Mouse (Mus musculus) MEL-GATA-1-ER (cell line): ENCODE results near the gene Slc35b3.

ENCODE experiments used
- DNase-seq: peaks from one replicate; pipeline ENCODE4 v3.0.0-alpha.2; 2012; ENCODE audit warnings: low read depth; ENCODE audit errors: extremely low read depth

Gene Slc35b3

DNA sequence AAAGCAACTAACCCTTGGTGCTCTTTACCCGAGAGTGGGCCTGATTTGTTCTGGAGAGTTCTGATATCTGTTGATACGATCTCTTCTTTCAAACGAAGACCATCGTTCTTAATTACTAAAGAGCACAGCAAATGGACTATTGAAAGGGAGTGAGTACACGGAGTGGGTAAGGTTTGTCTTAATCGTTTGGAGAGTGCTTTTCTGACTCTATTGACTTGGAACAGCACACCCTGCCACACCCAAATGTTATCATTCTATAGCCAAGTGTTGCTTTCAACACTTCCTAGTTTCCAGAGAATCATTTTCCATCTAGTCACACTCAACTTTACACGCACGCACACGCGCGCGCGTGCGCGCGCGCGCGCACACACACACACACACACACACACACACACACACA, 19.4 kb downstream of the Slc35b3 start:
- DNase-seq = no peak

DNA sequence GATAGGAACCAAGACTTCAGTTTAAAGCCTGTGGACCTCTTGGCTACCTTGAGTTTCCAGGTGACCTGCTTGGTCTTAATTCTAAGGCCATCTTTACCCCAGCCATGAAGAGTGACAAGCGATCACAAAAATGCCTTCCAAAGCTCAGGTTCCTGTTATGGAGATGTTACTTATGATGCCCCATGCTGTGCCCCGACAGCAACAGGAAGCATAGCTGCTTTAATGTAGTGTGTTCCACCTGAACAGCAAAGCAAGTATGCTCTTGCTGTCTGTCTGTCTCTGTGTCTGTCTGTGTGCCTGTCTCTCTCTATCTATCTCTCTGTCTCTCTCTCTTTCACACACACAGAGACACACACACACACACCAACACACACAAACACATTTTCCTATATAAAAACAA, 22.2 kb downstream of the Slc35b3 start:
- DNase-seq = no peak

DNA sequence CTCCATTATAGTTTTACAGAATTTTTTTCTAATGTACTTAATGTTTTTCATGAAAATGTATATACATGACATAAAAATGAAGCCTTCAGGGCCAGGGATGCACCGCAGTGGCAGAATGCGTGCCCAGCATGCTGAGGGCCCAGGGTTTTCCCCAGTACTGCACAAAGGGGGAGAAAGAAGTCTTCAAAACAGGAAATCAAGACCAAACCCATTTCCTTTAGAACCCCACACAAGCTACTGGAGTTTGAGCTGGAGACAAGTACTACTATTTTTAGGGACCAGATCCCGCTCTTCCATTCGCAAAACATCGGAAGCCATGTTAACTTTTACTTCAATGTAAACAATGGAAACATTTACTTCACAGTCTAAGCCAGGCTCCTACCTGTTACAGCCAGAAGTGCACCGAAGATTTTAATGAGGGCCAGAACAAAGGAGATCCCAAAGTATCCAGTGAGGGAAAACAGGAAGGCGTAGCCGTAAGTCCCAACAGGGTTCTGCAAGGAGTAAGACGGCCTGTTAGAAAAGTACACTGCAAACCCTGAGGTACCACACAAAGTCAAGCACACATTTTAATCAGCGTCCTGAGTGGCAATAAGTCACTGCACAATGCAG, 23.7 kb downstream of the Slc35b3 start:
- no peak for DNase-seq

DNA sequence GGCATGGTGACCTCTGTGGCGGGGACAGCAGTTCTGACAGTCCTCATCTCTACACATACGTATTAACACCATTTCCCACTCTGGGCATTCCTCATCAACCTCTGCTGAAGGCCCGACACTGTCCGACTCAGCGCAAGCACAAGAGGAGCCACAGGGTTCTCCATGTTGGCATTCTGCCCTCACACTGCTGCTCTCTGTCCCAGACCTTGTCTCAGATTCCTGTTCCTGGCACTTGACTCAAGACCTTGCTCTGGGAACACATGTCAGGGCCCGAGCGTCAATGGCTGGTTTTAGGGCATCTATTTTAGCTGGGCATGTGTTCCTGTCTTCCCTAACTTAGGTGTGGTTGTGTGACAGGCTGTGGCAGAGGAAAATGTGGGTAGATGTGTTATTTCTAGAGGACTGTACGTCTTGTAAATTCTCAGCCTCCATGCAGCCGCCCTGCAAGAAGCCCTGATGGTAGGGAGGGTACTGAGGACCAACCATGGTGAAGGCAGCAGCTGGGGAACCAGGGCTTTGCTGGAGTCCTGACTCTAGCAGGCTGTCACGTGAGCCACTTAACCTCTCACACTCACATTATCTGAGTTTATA, 24.7 kb downstream of the Slc35b3 start:
- DNase-seq = no peak

DNA sequence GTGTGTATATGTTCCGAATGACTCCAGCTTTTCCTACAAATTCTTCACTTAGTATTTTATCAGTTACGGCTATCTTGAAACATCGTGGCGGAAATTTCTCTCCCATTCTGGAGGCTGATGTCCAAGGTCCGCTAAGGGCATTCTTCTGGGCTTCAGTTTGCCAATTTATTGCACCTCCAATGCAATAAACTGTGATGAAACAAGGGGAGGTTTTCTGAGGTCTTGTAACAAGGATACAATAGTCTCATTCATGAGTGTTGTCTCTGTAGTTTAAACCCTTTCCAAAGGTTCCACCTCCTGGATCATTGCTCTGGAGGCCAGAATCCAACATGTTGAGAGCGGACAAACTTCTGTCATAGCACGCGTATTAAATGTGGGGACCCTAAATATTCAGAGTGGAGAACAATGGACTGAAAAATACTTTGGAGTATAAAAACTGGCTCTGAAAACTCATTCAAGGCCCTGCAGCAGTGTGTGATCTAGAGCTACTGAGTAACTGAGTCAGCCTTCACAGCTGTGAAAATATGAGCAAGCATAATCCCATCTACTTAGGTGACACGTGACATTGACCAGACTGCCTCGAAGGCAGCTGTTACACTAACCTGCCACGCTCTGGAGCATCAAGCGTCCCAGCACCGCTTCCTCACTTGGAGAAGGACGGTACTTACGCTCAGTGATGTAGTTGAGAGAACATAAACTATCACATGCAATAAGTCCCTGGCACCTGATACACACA, 30.7 kb downstream of the Slc35b3 start:
- DNase-seq = no peak

DNA sequence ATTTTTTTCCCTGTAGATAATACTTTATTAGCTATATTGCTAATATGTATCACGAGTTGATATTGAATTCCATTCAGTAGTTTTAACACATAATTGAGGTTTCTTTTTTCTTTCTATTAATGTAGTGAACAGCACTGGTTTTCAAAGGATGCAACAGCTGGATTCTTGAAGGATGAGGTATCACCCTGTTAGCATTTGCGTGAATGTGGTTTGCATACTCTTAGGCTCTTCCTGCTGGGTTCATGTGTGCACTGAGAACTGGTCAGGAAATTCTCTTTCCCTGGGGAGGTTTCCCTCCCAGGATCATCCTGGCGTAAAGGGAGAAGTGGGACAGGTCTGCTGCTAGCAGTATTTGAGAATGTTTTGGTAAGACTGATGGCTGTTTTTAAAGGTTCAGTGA, 38.0 kb downstream of the Slc35b3 start:
- no peak for DNase-seq

DNA sequence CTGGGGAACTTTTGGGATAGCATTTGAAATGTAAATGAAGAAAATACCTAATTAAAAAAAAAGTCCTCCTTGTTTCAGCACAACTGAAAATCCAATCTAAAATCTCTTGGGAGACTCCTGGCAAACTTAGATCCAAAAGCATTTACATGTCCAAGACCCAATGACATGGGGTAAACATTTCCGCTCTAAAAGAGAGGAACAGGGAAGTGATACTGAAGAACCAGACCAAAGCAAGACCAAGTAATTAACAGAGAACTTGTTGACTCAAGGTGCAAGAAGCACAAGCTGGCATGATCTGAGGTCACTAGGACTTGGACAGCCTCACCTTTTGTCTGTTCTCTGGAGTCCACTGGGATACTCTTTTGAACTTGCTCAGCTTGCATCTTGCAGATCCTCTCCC, 39.4 kb downstream of the Slc35b3 start:
- no peak for DNase-seq

DNA sequence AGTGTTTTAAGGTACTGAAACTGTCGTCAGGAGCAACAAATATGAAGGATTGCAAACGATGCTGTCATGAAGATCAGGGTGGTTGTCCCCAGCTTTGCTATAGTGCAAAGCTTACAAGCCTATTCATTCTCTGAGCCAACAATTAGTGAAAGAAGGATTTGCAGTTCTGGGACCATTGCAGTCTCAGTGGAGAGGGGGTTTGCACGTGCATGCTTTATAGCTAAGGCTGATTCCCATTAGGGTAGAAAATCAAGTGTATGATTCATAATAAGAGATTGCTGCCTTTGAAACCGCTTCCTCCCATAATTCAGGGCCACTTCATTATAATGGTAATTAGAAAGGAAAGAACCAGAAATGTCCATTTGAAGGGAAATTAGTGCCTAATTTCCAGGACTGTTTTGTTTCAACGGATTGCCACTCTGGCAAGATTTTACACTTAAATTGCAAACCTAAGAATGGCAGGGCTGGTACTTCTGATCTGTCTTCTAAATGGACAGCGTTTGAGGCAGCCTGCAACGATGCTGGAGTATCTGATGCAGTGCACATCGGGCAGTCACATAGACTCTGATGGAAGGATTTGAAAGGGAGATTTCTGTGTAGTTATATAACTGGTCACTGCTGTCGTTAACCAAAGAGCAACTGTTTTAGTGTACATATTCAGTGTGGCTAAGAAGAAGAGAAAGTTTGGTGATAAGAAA, 42.3 kb downstream of the Slc35b3 start:
- no peak for DNase-seq

DNA sequence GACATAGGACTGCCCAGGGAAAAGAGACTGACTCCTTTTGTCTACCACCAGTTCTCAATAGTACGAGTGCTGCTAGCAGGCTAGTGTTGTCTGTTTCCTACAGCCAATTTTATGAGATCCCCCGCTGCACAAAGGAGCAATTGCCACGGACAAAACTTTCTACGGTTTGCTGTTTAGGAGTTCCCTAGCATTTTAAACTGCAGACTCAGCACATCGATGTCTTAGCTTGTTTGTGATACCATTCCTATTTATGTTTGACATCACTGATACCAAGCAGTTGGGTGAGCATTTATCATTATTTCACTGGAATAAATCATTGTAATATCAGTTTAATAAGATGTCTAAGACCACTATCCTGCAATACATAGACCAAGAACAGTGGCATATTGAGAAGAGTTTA, 43.1 kb downstream of the Slc35b3 start:
- no peak for DNase-seq

DNA sequence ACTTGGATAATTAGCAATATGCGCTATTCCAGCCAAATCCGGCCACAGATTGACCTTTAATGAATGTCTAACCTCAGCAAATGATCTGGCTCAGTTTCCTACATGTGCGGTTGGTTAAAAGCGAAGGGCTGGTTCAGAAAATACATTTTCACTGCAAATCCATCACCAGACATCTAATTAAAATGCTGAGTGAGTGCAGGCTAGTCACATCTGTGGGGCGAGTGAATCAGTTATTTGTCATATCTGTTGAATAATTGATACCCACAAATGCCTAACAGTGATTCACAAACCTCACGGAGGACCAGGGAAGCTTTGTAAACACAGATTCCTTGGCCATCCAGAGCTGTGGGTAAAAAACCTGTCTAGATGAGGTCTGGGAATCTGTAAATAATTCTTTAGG, 45.9 kb downstream of the Slc35b3 start:
- DNase-seq = no peak

DNA sequence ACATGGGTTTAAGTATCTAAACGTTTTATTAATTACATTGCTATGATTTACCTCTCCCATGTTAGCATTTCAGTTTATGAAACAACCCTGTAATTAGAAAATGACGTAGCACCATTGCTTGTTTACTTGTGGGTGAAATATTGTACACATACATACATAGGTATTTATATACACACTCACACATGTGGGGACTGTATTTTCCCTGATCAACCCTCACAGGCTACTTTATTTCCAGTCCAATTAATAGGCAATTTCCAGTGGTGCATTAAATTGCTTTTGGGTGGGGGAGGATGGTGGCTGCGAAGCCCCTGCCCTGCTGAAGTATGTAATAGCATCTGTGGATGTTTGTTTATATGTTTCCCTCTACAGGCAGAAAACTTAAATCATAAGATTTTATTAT, 68.3 kb downstream of the Slc35b3 start:
- DNase-seq = no peak
